Mouse (Mus musculus) left cerebral cortex, adult 8-10 months (tissue): ENCODE data around the gene Ugt3a1. TPM values are rescaled to one million over a fixed set of nuclear protein-coding genes. Genes with fewer than 3 reads are reported as not detected.
"Not testable (repeated sequence)": the region's sequence is repeated elsewhere in the genome, so short reads cannot be mapped to it uniquely, and the experiment has no call there.

Experiments
- DNase-seq, 2 experiments: peaks; one replicate each; pipeline ENCODE4 v3.0.0; 2022; ENCODE audit warnings: low spot score in 2 of 2
- total RNA-seq, 4 experiments: library from RNA; stranded (reverse); gene quantifications; 2 replicates each; pipeline ENCODE4 v1.2.4; 2022

Ugt3a1 gene
- total RNA-seq: not detected

GRCm38 (mm10) chr15:9276838-9277295, at the start of gene Ugt3a1:
Gene Ugt3a1, plus strand, starts transcription at chr15:9276888.
- no peak for DNase-seq

GRCm38 (mm10) chr15:9230917-9231316, 45.8 kb upstream of the Ugt3a1 start:
- not testable (repeated sequence) for DNase-seq

GRCm38 (mm10) chr15:9246345-9246744, 30.3 kb upstream of the Ugt3a1 start:
- DNase-seq: no peak

- DNase-seq: no peak
Measured at GRCm38 (mm10) chr15:9252891-9253290, 23.8 kb upstream of the Ugt3a1 start.

- no peak for DNase-seq
Measured at GRCm38 (mm10) chr15:9260621-9261020, 16.1 kb upstream of the Ugt3a1 start.

GRCm38 (mm10) chr15:9271876-9272275, 4.8 kb upstream of the Ugt3a1 start:
- no peak for DNase-seq

GRCm38 (mm10) chr15:9279026-9279425, 2.3 kb downstream of the Ugt3a1 start:
- DNase-seq: no peak

- no peak for DNase-seq
Measured at GRCm38 (mm10) chr15:9279596-9279995, 2.9 kb downstream of the Ugt3a1 start.

- no peak for DNase-seq
Measured at GRCm38 (mm10) chr15:9283165-9283564, 6.5 kb downstream of the Ugt3a1 start.

- DNase-seq: no peak
Measured at GRCm38 (mm10) chr15:9289660-9290059, 13.0 kb downstream of the Ugt3a1 start.

GRCm38 (mm10) chr15:9305978-9306692, 29.4 kb downstream of the Ugt3a1 start:
- no peak for DNase-seq

GRCm38 (mm10) chr15:9334596-9334995, 57.9 kb downstream of the Ugt3a1 start:
- no peak for DNase-seq

GRCm38 (mm10) chr15:9335341-9335740, 58.7 kb downstream of the Ugt3a1 start, which contains the start of gene Ugt3a2:
Gene Ugt3a2, plus strand, starts transcription at chr15:9335550.
- no peak for DNase-seq

- no peak for DNase-seq
Measured at GRCm38 (mm10) chr15:9336616-9337015, 59.9 kb downstream of the Ugt3a1 start.

- DNase-seq: no peak
Measured at GRCm38 (mm10) chr15:9337021-9337420, 60.3 kb downstream of the Ugt3a1 start.

- no peak for DNase-seq
Measured at GRCm38 (mm10) chr15:9348739-9349138, 72.1 kb downstream of the Ugt3a1 start.

GRCm38 (mm10) chr15:9362801-9363200, 86.1 kb downstream of the Ugt3a1 start:
- DNase-seq: no peak

Other genes with a start within 250 kb of the Ugt3a1 start
- 10 to 100 TPM; 47.5 to 65.3 (median 51.6) TPM for gene Nadk2, start 205.6 kb upstream of the Ugt3a1 start, total RNA-seq
- 10 to 100 TPM; 57.1 to 73.0 (median 65.9) TPM for gene Lmbrd2, start 136.3 kb upstream of the Ugt3a1 start, total RNA-seq
- gene Skp2, start 121.5 kb upstream of the Ugt3a1 start, total RNA-seq: 1 to 10 TPM; 3.3 to 6.2 (median 5.1) TPM
- gene Ugt3a2, start 58.7 kb downstream of the Ugt3a1 start, total RNA-seq: not detected
- 1 to 10 TPM in 2 of 4 experiments, under 1 TPM in 2; 0.54 to 2.5 (median 0.85) TPM for gene Capsl, start 159.1 kb downstream of the Ugt3a1 start, total RNA-seq